Mouse (Mus musculus) hindbrain, embryonic 16.5 days (tissue): ENCODE measurements at regions not wholly inside any gene's neighbourhood (a gene's known extent, or its start where the extent isn't known, plus 50 kb on each side); places are given as distances from the start of the nearest gene placed in this dataset.

Experiments
- ATAC-seq: fragments of 200-750 bp; cut with Nextera tagmentation; 2 replicates; pipeline ENCODE4 v1.8.0; 2017; ENCODE audit warnings: moderate TSS enrichment, moderate library complexity
- H3K27ac ChIP-seq: fragments of 300-500 bp; sonication (generic); 2 replicates; pipeline ENCODE4 v1.5.1; 2014; ENCODE audit warnings: low read depth, mild to moderate bottlenecking, control low read depth, low read length, moderate library complexity
- H3K27me3 ChIP-seq: fragments of 300-500 bp; sonication (generic); replicated peaks from 2 replicates; pipeline ENCODE4 v1.6.1; 2014; ENCODE audit warnings: low read length; ENCODE audit not compliant: control insufficient read depth, insufficient read depth
- H3K36me3 ChIP-seq: fragments of 300-500 bp; sonication (generic); 2 replicates; pipeline ENCODE4 v1.6.1; 2014; ENCODE audit warnings: mild to moderate bottlenecking, low read length, moderate library complexity, mixed read lengths; ENCODE audit not compliant: control insufficient read depth, insufficient read depth
- H3K4me1 ChIP-seq: fragments of 300-500 bp; sonication (generic); 2 replicates; pipeline ENCODE4 v1.6.1; 2014; ENCODE audit warnings: low read depth, low read length; ENCODE audit not compliant: control insufficient read depth, insufficient read depth
- H3K4me2 ChIP-seq: fragments of 300-500 bp; sonication (generic); 2 replicates; pipeline ENCODE4 v1.6.1; 2014; ENCODE audit warnings: mild to moderate bottlenecking, low read length, control low read depth, moderate library complexity
- H3K4me3 ChIP-seq: fragments of 300-500 bp; sonication (generic); 2 replicates; pipeline ENCODE4 v1.5.1; 2014; ENCODE audit warnings: mild to moderate bottlenecking, low read length, control low read depth, moderate library complexity
- H3K9ac ChIP-seq: fragments of 300-500 bp; sonication (generic); 2 replicates; pipeline ENCODE4 v1.6.1; 2014; ENCODE audit warnings: low read depth, mild to moderate bottlenecking, control low read depth, low read length, moderate library complexity
- H3K9me3 ChIP-seq: fragments of 300-500 bp; sonication (generic); 2 replicates; pipeline ENCODE4 v1.6.1; 2014; ENCODE audit warnings: mild to moderate bottlenecking, low read length, moderate library complexity; ENCODE audit not compliant: control insufficient read depth
- WGBS: fragments of 180-500 bp; shearing (Covaris S2); extraction: QIAGEN DNeasy Blood & Tissue Kit; methylation state at CpG from one replicate; pipeline ENCODE4 v1.1.7; 2014; 5-methylcytosine and 5-hydroxymethylcytosine counted together

DNA sequence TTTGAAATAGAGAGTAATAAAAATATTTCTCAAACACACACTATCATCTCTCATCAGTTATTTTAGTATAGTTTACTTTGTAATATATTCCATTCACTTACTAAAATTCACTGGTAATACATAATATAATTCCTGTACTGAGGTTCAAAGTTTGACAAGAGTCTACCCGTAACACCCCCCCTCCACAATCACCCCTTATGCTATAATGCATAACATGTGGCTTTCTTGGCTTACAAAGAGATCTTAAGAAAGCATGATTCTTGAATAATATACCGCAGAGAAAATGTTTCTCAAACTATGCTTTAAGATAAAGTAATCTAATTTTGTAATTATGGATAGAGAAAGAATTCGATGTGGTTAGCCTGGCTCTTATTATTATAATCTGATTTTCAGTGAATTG is 539.7 kb downstream of the Gm11232 start:
- 82% methylated on average over 3 of the region's 3 CpGs for WGBS
- Histone ChIP-seq H3K9me3 (no peaks in the 10 kb centered on the region), H3K9ac (no peak overlapping the region), H3K4me1 (no peaks in the 10 kb centered on the region), H3K4me2 (no peak overlapping the region), H3K27me3 (no peaks in the 10 kb centered on the region), H3K36me3 (no peaks in the 10 kb centered on the region), H3K4me3 (no peak overlapping the region), H3K27ac (no peak overlapping the region)
- no peak for ATAC-seq

DNA sequence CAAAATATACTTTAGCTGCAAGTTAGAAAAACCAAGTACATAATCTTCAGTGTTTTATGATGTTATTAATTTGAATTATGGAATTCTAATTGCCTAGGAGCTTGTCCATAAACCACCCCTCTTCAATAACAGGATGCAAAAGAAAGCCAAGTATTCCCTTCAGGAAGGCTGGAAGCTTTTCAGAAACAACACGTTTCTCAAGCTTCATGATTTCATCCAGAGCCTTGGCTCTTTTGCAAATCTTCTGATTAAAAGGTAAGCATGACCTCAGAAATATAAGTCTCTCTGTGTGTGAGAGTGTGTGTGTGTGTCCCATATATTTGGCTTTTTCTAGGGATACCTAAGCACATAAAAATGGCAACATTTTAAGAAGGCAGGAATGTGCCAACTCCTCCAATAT is 570.0 kb downstream of the Gm11232 start:
- Histone ChIP-seq H3K9ac (no peak overlapping the region), H3K4me2 (no peak overlapping the region), H3K9me3 (no peaks in the 10 kb centered on the region), H3K27ac (no peak overlapping the region), H3K4me3 (no peak overlapping the region), H3K36me3 (no peaks in the 10 kb centered on the region), H3K27me3 (no peaks in the 10 kb centered on the region), H3K4me1 (no peaks in the 10 kb centered on the region)
- ATAC-seq, result no peak
- WGBS, result 67% methylated on average over 1 of the region's 1 CpGs

DNA sequence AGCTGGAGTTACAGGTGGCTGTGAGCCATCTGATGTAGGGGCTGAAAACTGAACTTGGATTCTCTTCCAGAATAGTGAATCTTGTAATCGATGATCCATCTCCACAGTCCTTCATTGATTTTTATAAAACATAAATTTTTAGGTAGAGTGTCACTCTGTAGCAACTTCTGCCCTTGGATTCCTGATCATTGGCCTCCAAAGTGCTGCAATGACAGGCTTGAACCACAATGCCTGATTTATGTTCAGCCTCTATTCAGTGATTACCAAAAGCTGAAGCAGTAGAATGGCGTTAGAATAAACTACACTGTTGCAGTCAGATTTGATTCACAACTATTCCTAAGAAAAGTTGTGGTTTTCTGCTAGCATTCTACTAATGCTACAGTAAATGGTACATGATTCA is 580.1 kb downstream of the Gm11232 start:
- ATAC-seq, result no peak
- no peak overlapping the region for H3K4me3 ChIP-seq
- H3K9me3 ChIP-seq, result no peaks in the 10 kb centered on the region
- no peaks in the 10 kb centered on the region for H3K4me1 ChIP-seq
- no peak overlapping the region for H3K27ac ChIP-seq
- whole genome bisulfite sequencing, result 83% methylated on average over 2 of the region's 2 CpGs
- H3K27me3 ChIP-seq, result no peaks in the 10 kb centered on the region
- H3K9ac ChIP-seq, result no peak overlapping the region
- H3K36me3 ChIP-seq, result no peaks in the 10 kb centered on the region
- no peak overlapping the region for H3K4me2 ChIP-seq

DNA sequence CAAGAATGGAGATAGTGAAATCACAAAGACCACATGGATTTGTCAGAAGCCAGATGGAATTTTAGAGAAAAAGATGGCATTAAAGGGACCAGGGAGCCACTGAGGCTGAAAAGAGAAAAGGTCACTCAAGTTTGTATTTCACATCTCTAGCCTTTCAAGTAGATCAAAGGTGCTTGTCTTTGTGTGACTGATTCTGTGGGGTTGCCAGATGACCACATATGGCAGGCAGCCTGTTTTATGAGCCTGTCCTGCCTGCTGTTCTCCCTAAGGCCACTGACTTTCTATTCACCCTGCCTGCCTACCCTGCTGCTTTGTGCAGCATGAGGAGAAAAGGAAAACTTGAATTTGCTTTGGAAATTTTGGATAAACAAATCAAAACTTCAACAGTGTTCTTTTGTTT is 592.0 kb downstream of the Gm11232 start:
- ATAC-seq, result no peak
- H3K9me3 ChIP-seq, result no peaks in the 10 kb centered on the region
- no peak overlapping the region for H3K4me2 ChIP-seq
- H3K9ac ChIP-seq, result no peak overlapping the region
- H3K4me1 ChIP-seq, result no peaks in the 10 kb centered on the region
- no peak overlapping the region for H3K27ac ChIP-seq
- no peak overlapping the region for H3K4me3 ChIP-seq
- no peaks in the 10 kb centered on the region for H3K27me3 ChIP-seq
- H3K36me3 ChIP-seq, result no peaks in the 10 kb centered on the region

DNA sequence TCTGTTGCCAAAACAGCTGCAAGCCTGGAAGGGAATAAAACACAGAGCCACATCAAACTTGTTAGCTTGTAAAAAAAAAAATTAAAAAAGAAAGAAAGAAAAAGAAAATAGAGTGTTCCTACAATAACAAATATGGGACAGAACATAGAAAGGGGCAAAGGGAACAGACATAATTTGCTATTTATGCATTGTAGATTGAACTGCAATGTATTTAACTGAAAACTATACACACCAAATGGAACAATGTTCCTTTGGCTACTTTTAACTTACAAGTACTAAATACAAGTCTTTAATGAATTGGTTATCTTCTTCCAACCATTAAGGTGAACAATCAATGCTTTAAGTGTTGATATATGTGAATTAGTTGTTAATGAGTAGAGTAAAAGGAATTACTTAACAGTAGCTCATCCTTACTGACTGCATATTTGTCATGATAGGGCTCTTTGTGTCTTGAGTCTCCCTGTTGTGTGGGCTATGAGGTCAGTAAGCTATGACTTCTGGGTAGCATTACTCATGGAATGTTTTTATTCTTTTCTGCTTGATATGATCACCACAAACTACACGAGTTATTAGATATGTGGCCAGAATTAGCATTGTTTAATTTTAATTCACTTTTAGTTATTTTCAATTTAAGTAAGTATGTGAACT is 597.0 kb upstream of the Megf9 start:
- Histone ChIP-seq H3K4me2 (no peak overlapping the region), H3K9ac (no peak overlapping the region), H3K4me3 (no peak overlapping the region), H3K27me3 (no peaks in the 10 kb centered on the region), H3K4me1 (no peaks in the 10 kb centered on the region), H3K9me3 (no peaks in the 10 kb centered on the region), H3K36me3 (no peaks in the 10 kb centered on the region), H3K27ac (no peak overlapping the region)
- no peak for ATAC-seq
- WGBS, result 29% methylated on average over 1 of the region's 1 CpGs

DNA sequence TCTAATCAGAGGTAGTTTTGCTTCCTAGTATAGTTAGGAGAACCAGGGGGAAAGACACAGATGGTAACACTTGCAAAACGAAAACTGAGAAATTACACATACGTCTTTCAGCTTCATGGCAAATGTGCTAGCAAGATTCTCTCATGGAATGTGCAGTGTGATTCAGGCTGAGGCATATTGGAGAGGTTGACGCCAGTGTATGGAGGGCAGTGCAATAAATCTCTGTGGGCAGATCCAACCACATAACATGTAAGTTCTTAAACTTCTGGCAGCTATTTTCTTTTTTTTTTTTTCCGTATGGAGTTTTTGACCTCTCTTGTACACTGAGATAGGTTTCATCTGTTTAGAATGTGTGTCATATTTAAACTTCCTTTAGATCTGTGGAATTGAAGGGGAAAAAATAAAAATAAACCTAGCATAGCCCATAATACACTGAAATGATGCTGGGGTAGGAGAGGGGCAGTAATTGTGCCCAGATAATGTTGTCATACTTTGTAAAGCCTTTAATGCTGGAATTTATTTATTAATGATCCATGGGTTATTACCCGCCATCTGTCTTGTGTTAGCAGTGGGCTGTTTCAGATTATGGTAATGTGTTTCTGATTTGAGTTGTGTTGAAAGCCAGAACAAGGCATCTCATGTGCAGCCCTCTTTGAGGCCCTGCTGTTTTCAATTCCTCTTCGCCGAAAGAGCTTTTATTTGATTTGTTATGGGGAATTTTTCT is 596.3 kb upstream of the Megf9 start:
- no peak overlapping the region for H3K4me2 ChIP-seq
- H3K4me3 ChIP-seq, result no peak overlapping the region
- 25% methylated on average over 7 of the region's 7 CpGs for WGBS
- H3K27me3 ChIP-seq, result no peaks in the 10 kb centered on the region
- H3K9ac ChIP-seq, result no peak overlapping the region
- ATAC-seq, result peak; percentile 84
- H3K9me3 ChIP-seq, result no peaks in the 10 kb centered on the region
- H3K36me3 ChIP-seq, result no peaks in the 10 kb centered on the region
- H3K27ac ChIP-seq, result no peak overlapping the region
- H3K4me1 ChIP-seq, result no peaks in the 10 kb centered on the region

DNA sequence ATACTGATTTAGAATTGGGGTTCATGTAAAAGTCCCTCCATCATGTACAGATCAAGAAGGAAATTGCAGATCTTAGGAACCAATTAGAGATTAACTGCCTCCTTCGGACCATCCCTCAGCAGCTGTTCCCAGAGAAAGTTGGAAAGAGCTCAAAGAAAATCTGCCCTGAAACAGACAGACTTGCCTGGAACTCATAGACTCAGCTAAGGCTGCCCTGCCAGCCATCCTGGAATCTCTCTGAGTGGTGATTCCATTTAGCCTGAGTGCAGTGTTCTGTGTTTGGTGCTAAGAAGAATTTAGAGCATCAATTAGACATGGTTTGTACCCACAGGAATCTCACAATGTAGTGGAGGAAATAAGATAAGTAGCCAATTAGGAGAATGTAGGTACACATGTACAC is 594.5 kb upstream of the Megf9 start:
- Histone ChIP-seq H3K9ac (no peak overlapping the region), H3K4me3 (no peak overlapping the region), H3K27me3 (no peaks in the 10 kb centered on the region), H3K36me3 (no peaks in the 10 kb centered on the region), H3K4me1 (no peaks in the 10 kb centered on the region), H3K4me2 (no peak overlapping the region), H3K9me3 (no peaks in the 10 kb centered on the region), H3K27ac (no peak overlapping the region)
- 43% methylated on average over 1 of the region's 1 CpGs for WGBS
- no peak for ATAC-seq
